Mouse (Mus musculus) layer of hippocampus, postnatal 25 days (tissue): ENCODE results near the gene 2310034G01Rik. TPM values are rescaled to one million over a fixed set of nuclear protein-coding genes. Genes with fewer than 3 reads are reported as not detected.

Experiments
- DNase-seq, 2 experiments: peaks; one replicate each; pipeline ENCODE4 v3.0.0; 2022; ENCODE audit warnings: mixed read lengths in 2 of 2, low spot score in 1 of 2; ENCODE audit errors: extremely low spot score in 1 of 2
- total RNA-seq, 2 experiments: library from RNA; stranded (reverse); gene quantifications; 2 replicates each; pipeline ENCODE4 v1.2.3; 2021

2310034G01Rik gene
- total RNA-seq, result under 1 TPM; 0.76 to 0.89 TPM

GRCm38 (mm10) chr19:46350168-46350932 lies at the start of gene 2310034G01Rik:
Gene 2310034G01Rik (minus strand): TSS chr19:46350302.
- DNase-seq, result no peak

DNA sequence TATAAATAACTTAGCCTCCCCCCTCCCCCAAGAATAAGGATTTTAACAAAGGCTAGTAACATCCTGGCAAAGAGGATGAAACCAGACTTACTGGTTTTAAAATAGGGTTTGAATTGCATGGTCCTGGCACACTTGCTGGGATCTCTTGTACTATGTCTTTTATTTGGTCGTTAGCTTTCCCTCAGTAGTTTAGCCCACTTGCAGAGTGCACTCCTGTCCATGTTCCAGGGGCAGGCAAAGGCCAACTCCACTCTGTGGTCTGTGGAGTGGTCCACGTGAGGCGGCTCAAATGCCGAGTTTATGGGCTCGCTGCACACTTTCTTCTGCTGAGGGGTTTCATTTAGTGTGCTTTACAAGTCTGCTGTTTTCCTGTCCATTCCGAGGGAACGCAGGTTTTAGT lies 49.8 kb upstream of the 2310034G01Rik start:
- no peak for DNase-seq

DNA sequence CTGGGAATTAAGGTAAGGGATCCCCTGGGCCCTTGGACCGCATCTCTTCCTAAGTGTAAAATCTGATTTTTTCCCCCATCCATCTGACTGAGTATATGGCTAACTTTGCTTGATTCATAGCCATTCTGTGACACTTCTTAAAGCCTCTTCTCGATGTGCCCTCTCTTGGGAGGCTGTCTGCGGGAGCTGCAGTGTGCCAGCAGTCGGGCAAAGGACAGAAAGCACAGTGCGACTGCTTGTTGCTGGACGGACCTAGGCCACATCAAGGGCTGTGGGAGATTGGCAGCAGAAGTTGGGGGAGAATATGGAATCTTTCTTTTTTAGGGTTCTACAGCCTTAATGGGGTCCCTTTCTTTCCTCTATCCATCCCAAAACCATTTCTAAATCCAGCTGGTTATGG lies 49.3 kb upstream of the 2310034G01Rik start:
- no peak for DNase-seq

DNA sequence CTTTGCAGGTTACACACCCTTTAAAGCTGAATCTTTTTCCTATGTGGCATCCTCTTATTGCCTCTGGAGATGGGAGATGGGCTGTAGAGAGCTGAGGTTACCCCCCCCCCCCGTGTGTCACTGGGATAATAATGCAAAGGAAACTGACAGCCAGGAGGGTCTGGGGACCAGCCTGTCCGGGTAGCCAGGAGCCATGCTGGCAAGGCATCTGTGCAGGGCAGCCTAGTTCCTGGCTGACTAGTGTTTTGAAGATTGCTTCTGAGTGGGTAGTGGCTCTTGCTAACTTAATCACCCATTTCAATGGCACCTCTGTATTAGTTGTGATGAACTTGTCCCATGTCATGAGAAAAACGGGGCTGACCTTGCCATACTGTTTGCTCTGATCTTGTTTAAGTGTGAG lies 48.3 kb upstream of the 2310034G01Rik start:
- DNase-seq, result no peak

GRCm38 (mm10) chr19:46397436-46398001 lies 47.4 kb upstream of the 2310034G01Rik start:
- no peak for DNase-seq

DNA sequence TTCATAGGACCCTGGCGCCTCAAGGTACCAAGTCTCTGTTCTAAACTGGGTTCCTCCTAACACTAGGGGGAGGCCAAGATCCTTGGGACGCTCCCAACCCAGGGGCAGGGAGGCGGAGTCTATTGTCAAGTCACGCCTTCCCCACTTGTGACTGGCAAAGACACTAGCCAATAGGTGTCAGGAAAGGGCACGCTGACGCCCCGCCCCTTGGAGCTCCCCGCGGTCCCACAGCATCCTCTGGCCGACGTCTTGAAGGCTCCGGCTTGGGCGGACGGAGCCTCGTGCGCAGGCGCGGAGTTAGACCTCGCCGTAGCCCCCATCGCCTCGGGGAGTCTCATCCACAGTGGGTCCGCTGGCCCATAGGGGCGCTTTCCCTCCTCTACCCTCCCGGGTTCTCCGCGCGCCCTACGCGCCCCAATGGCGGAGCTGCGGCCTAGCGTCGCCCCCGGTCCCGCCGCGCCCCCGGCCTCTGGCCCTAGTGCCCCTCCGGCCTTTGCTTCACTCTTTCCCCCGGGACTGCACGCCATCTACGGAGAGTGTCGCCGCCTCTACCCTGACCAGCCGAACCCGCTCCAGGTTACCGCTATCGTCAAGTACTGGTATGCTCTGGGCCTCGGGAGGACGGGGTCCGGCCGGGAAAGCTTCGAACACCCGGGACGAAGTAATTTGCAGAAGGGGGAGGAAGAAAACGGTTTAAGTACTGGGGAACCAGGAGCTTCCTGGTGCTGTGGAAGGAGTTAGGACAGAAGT lies 46.8 kb upstream of the 2310034G01Rik start, which contains the start of gene Sufu:
Sufu (plus strand) TSS at position 211 of the 750 bp plus-strand sequence.
- DNase-seq, result peak; percentile 89 to 94

DNA sequence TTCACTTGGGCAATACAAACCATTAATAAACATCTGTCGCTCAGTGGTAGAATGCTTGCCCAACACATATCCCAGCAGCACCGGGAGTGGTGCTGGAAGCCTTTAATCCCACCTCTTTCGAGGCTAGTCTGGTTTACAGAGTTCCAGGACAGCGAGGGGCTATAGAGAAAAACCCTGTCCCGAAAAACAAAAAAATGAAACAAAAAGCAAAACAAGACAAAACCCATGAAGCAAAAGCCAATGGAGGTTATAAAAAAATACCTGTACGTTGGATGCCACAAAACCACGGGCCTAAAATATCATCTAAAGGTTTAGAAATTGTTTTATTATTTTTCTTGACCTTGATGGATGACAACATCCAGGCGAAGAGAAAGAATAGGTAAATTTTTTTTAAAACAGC lies 46.0 kb upstream of the 2310034G01Rik start:
- DNase-seq, result no peak

DNA sequence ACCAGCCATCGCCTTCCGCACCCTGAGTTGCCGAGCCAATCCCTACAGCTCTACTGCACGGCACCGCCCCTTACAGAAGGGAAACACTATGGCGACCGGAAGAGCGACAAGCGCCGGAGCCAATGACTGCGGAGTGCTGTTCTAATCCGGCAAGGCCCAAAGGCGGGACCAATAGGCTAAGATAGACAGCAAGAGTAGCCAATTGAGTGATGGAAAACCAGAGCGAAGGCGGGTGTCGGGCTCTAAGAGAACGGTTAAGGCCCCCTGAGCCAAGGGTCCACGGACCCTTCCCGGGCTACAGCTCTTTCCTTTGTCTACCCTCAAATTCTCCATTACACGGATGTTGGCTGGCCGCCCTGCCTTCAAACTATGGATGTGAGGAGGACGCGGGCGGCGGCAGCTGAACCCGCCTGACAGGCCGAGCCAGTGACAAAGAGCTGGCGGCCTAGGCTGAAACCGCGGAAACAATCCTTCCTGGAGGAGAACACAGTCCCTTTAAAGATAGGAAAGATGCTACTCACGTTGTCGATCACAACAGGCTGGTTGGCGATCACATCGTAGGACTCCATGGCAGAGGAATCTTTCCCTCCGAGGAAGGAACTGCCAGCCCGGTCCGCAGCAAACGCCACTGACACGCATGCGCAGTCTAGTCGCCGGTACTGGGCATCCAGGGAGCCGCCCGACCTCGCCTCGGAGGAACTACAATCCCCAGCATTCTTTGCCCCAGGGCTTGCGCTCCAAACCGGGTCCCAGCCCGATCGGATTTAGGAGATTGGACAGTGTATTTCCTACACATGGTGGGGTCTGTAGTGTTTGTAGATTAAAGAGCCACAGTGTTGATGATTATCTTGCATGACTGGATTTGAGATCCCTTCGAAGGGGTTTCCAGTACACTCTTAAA lies 45.3 kb upstream of the 2310034G01Rik start, which contains the start of gene Actr1a:
Actr1a (minus strand) TSS at position 640 of the 901 bp plus-strand sequence.
- DNase-seq, result peak; percentile 92 to 95

GRCm38 (mm10) chr19:46394712-46395108 lies 44.6 kb upstream of the 2310034G01Rik start:
- no peak for DNase-seq

DNA sequence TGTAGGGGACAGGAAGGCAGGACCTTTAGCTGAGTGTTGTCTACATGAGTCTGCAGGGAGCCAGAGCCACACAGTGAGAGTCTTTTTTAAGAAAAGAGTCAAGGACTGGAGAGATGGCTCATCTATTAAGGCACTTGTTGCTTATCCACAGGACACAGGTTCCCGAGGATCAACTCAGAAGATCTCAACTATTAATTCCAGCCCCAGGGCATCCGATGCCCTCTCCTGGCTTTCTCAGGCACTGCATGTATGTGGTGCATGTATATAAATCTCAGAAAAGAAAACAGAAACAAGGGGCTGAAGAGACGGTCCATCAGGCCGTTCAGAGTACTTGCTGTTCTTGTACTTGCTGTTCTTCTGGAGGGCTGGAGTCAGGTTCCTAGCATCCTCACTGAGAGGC lies 41.9 kb upstream of the 2310034G01Rik start:
- no peak for DNase-seq

DNA sequence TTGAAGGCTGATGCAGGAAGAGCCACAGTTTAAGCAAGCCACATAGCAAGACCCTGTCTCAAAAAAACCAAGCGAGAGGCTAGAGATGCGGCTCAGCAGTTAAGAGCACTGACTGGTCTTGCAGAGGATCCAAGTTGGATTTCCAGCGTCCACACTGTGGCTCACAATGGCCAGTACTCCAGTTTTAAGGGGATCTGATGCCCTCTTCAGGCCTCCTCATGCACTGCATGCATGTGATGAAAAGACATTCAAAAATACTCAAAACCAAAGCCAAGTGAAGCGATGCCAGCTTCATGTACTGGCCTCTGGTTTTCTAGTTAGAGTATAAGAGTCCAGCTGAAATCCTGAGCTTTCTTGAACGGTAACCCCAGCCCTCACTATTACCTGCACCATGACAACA lies 39.8 kb upstream of the 2310034G01Rik start:
- no peak for DNase-seq

DNA sequence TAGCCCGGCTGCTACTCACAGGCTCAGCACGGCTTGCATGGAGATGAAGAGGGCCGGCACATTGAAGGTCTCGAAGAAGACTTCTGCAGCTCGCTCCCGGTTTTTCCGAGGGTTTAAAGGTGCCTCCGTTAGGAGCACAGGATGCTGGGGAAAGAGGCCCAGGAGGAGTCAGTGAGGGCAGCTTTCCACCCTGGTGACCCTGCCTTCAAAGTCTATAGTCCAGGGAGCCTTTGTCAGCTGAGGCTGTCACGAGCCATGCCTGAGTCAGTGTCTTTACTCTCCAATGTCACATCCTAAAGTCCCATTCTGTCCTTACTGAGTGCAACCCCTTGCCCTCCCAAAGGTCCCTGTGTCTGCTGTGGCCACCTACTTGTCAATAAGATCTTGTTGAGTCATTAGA lies 32.2 kb upstream of the 2310034G01Rik start:
- no peak for DNase-seq

DNA sequence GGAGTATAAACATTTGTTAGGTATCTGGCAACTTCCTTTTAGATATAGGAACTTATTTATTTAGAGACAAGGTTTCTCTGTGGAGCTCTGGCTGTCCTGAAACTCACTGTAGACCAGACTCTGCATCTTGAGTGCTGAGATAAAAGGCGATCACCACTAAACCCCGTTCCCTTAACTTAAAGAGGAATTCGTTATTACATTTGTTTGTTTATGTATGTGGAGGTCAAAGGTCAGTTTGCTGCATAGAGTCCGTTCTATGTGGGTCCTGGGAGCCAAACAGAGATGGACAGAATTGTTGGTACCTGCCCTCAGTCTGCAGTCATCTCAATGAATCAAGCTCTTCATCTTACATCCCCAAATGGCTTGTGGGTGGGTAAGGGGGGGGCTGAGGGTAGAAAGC lies 25.8 kb upstream of the 2310034G01Rik start:
- DNase-seq, result no peak

GRCm38 (mm10) chr19:46375489-46375888 lies 25.4 kb upstream of the 2310034G01Rik start:
- no peak for DNase-seq

DNA sequence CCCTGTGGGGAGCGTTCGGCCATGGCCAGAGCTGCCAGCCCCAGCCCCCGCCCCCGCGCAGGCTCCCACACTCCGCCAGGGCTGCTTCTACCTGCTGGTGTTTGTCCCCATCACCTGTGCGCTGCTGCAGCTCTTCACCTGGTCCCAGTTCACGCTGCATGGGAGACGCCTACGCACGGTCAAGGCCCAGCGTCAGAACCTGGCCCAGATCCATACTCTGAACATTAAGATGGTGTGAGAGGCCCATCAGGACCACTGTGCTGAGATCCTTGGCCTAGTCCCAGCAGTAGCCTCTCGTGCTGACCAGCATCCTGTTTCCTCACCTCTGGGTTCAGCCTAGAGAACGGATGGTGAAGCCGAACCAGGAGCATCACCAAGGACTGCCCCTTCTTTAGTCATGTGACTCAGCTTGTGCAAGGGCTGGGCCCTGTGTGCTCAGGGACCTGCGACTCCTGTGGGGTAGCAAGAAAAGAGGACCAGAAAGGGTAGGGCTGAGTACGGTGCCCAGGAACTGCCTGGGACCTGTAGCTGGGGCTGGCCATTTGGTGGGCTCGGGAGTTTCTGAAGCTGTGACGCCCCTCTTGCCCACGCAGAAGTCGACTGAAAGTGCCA lies 24.5 kb upstream of the 2310034G01Rik start:
- DNase-seq, result no peak

DNA sequence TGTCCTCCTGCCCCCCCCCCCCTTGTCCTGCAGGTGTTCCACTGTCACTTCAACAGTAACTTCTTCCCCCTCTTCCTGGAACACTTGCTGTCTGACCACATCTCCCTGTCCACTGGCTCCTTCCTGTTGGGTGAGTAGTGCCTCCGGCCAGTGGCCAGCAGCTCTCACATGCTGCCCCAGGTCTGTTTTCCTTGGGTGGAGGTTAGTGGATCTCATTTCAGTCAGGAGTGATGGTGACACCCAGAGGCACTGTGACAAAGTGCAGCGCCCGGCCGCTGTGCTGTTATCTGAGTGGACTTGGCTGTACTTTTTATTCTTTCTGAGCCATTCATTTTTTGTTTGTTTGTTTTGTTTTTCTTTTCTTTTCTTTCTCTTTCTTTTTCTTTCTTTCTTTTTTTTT lies 19.1 kb upstream of the 2310034G01Rik start:
- peak in 1 of 2 experiments; percentile 48 for DNase-seq

DNA sequence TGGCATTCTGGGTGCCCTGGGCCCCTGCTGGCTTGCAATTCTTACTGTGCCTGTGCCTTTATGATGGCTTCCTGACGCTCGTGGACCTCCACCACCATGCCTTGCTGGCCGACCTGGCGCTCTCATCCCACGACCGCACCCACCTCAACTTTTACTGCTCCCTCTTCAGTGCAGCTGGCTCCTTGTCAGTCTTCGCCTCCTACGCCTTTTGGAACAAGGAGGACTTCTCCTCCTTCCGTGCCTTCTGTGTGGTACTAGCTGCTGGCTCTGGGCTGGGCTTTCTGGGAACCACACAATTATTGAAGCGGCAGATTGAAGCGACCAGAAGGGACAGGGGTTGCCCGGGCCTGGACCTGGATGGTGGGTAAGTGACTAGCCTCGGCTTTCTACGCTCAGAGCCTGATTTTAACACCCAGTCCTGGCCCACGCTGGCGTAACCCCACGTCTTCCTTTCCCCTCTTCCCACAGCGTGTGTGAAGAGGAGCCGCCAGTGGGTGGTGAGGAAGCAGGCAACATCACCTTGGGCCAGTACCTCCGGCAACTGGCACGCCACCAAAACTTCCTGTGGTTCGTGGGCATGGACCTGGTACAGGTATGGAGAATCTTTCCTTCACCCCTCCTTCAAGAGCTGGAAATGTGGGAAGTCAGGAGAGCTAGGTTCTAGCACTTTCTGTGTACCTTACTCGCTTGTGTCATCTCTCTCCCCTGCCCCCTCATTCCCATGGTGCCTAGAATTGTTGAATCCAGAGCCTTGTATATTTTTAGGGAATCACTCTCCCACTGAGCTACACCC lies 17.9 kb upstream of the 2310034G01Rik start:
- peak in 1 of 2 experiments; percentile 20 for DNase-seq

DNA sequence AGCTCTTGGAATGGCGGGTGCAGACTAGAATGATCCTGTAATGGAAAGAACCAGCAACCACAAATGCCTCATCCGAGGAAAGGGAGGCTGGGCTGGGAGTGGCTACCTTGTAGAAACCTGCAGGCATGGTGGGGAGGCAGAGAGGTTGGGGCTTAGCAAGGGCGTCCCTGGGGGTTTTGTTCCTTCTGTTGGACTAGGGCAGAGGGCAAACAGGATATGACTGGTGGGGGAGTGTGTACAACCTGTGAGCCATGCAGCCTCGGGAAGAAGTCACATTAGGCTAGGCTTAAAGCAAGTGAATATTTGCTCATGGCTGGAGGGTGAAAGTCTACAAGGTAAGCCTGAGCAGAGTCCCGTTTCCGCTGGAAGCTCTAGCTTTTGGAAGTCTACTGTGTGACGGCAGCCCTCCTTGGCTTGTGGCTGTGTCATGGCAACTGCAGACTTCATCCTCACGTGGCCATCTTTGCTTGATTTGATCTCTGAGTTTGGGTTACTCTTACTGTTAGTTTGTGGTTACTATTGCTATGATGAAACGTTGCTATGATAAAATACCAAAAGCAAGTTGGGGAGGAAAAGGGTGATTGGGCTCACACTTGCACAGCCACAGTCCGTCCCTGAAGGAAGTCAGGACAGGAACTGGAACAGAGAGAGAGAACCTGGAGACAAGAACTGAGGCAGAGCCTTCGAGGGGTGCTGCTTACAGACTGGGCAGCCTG lies 13.3 kb upstream of the 2310034G01Rik start:
- DNase-seq, result no peak
